Mouse (Mus musculus): Measurements from ENCODE around the gene Omd.

- TF ChIP-seq GATA1 (IDR thresholded peaks at IDR 0.05; ENCODE audit: low read length): no peak
- TF ChIP-seq TAL1 (IDR thresholded peaks at IDR 0.05; ENCODE audit: low read length): no peak
Measured at GRCm38 (mm10) chr13:49639965-49640364, 57.7 kb downstream of the Omd start.

Data from erythroblast, embryonic 14.5 days (primary cell).